Mouse (Mus musculus) CH12F3 (cell line): ENCODE measurements around the gene Hoxa2.

Source experiments
- in situ Hi-C: fragments of 300-500 bp; cut with MboI; formaldehyde crosslinking; loops from 2 replicates; pipeline ENCODE4 v1.14.3; 2020; ENCODE audit warnings: low sequenced_read_pairs

Gene Hoxa2

DNA sequence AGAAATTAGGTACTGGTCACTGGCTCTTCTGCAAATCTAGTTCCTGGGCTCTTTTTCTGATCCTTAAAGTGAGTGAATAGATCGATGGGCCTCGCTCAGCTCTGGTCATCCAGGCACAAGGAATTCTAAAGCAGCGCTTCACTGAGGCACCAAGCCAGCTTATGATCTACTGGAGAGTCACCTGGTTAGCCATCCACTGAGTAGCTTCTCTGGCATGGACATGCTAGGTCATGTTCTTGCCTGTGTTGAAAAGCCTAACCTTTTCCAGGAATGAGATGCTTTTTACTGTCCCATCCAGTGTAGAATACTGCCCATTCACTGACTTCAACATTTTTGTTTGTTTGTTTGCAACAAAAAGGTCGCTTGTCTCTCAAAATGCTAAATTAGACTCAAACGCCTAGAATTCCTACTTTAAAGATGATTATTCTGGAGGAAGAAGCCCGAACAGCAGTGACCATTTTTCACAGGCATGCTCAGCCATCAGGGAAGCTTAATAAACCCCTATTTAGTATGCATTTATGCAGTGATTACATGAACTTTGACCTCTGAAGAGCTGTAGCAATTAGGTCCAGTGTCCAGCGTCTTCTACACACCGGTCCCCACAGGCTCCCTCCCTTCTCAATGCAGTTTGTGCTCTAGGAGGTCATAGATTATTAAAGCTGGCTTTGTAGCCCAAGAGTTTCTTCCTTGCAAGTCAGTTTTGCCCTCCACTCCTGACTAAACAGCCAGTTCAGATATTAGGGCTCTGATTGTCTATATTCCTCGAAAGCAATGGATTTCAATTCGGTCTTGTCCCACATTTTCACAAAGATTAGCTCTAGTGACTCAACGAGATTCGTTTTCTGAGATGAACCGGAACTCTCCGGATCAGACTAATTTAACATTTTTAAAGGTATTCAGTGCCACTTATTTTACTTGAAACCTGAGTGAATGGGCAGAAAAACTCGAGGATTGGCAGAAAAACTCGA lies 12.1 kb downstream of the Hoxa2 start:
- in situ Hi-C loops = no loop called here

DNA sequence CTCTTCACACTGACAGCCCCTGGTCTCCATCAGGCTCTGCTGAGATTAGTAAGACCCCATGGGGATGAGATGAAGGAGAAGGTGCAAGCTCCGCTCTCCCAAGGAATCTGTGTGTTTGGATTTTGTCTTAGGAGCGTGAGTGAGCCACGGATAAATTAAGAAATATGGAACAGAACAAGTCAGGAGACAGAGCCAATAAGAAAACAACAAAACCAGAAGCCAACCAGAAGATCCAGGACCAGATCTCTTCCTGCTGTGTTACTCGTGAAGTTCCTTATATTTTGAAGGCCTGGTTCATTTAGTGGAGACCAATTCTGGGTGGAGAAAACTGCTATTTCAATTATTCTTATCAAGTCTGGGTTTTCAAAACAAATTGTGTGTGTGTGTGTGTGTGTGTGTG lies 13.1 kb downstream of the Hoxa2 start:
- in situ Hi-C loops = no loop called here

DNA sequence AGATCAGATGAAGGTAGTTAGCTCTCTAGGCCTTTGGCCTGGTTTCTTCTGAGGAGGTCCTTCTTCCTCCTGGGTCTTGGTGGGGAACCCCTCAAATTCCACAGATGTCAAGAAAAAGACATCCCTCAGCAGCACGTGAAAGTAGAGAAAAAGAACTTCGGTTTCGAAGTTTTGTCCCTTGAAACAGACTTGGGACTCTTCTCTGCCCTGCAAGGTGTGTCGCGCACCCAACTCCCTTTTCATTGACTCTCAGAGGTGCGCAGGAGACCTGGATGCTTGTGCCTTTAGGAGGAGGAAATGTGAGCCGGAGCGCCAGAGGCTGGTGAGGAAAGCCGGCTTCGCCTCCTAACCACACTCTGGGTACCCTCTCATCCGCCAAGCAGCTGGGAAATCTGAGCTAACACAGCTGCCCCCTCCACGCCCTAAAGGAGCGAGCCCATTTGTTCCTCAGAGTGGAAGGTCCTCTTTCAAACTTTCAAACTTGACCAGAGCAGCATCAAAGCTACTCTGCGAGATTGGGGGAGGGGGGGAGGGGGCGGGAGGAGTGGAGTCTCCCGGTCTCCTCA lies 14.1 kb downstream of the Hoxa2 start:
- in situ Hi-C loops = no loop called here

DNA sequence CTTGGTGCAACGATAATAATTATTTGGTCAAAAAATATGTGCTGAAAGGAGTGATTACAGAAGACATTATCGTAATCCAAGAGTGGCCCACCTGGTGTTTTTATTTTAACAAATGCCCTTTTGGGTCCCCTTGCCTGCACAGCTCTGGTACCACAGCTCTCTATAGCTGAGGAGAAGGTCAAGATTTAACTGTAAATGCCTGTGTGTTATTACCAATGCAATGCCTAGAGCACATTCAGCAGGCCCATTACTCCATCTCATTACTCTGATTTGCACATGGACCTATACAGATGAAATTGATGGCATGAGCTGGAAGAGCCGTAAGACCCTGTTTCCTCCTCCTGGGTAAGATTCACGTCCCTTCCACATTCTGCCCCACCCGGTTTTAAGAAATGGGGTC lies 25.5 kb downstream of the Hoxa2 start:
- in situ Hi-C loops = no loop called here

DNA sequence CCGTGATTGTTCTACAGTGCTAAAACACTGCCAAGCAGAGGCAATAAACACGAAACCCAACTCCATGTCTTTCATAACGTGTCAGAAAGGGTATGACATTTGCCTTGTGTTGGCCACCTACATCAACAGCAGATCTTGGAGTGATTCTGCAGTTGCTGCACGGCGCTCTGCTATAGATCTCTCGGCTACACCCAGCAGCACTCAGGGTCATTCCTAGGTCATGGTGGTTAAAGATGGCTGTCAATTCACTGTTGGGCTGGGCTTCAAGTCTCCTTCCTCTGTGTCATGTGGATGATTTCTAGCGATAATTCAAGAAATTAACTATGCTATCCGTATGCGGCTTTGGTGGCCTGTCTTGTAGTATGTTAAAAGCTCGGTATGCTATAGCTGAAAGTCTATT lies 26.1 kb downstream of the Hoxa2 start:
- in situ Hi-C loops = no loop called here

DNA sequence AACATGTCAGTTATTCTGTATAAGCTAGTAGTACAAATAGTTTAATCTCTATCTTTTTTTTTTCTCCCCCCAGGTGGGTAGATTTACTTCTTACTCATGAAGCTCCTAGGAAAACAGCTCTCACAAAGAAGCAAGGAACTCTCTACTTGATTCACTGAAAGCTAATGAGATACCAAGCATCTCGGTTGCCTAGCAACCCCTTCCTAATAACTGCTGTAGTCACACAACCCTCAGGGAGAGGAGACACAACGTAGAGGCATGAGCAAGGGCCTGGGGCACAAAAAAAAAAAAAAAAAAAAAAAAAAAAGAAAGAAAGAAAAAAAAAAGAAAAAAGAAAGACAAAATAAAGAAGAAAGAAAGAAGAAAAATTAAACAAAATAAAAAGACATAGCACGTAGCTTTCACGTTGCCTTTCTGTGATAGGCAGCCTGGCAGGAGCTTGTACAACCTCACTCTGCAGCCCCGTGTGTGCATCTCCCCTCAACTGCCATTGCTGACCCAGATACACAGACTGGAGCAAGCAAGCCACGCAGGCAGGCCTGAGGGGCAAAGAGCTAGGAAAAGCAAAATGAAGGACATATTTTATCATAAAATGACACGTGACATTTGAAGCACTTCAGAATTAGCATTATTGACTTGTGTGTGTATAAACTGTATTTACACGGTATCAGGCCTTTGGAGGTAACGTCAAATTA lies 26.6 kb downstream of the Hoxa2 start:
- in situ Hi-C loops = no loop called here

DNA sequence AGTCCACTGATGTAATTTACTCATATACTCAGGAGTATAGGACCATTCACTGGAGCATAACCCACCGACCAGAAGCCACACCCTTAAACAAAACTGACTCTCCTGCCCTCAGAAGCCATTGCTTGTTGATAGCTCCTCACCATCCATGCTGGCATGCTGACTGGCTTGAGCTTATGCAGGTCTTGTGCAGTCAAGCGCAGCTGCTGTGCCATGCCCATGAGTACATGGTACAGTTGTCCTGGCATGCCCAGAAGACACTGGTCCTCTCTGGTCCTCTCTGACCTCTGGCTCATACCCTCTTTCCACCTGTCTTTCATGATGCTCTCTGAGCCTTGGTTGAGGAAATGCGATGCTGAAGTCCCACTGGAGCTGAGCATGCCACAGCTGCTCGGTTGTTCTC lies 41.0 kb downstream of the Hoxa2 start:
- in situ Hi-C loops = no loop called here

DNA sequence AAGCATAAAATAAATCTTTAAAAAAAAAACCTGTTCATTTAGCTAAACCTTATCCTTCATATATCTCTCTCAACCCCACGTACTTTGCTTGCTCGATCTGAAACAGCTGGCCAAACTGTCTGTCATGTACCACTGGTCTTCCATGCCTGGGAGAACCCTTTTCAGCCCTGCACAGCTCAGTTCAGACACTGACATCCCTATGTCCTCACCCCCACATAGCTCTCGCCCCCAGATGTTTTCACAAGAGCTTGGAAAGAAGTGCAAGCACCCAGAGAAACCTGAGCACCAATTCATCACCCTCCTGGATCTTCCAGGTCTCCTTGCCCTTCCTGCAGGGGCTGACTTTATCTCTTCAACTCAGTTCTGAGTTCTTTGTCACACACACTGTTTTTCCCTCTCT lies 43.5 kb downstream of the Hoxa2 start:
- in situ Hi-C loops = no loop called here

DNA sequence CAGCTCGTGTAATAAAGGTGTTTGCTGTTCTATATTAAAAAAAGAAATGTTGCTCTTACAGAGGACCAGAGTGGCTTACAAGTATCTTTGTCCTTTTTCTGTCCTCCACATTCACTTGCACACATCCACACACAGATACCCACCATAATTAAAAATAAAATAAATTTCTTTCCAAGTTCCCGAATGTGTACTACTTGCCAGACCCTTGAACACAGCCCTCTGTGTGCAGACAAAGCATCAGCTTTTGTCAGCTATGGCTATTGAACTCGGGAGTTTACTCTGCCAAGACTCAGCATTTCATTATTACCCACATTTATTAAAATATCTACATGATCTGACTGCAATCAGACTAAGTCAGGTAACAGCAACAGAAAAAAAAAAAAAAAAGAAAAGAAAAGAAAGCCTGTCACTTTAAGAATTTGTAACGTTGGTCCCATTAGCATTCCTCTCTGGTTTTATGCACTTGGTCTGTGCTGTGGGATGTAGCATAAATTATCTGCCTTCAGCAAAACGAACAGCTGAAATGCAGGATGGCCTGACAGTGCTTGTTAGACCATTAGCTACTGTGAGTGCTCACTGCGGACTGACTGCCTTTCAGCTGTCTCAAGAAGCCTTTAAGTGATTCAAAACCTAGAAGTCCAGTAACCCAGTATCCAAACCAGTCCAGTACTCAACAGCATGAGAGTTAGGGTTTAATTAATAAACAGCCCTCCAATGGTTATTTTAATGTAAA lies 45.6 kb downstream of the Hoxa2 start:
- in situ Hi-C loops = no loop called here

DNA sequence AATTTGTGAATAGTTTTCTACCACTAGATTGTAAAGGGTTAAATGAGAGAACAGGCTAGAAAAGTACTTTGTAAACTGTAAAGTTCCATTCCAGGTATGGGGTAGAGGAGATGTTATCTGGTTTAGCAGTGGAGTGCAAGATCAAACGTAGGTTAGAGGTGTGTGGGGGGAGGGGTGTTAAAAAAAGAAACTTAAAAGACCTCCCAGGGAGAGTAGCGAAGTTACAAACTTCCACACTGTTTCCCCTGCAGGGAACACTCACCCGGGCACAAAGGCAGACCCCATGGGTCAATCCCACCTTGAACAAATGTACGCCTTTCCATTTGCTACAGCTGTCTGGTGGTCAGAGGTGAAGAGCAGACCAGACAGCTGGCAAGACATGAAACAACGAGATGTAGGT lies 48.7 kb downstream of the Hoxa2 start:
- in situ Hi-C loops = no loop called here
